Mouse (Mus musculus) lung, adult 2 months (tissue): ENCODE results near the gene Htr5b.

Source experiments
- CTCF ChIP-seq: fragments of 200-500 bp; IDR thresholded peaks from 2 replicates; pipeline ENCODE4 v1.5.1; 2011; ENCODE audit warnings: mild to moderate bottlenecking, low read length, control low read depth; ENCODE audit not compliant: insufficient read depth
- POLR2A ChIP-seq: fragments of 200-500 bp; IDR thresholded peaks from 2 replicates; pipeline ENCODE4 v1.6.1; 2011; ENCODE audit warnings: low read depth, mild to moderate bottlenecking, control low read depth, low read length, borderline replicate concordance; ENCODE audit errors: extremely low read depth

- TF ChIP-seq CTCF (no peak), POLR2A (no peak)
Observed at GRCm38 (mm10) chr1:121477716-121478115, 50.5 kb downstream of the Htr5b start.
